Mouse (Mus musculus) liver, adult 2 months (tissue): ENCODE data around the gene Tceal7. TPM values are rescaled to one million over a fixed set of nuclear protein-coding genes. Genes with fewer than 3 reads are reported as not detected.

Source experiments
- DNase-seq: peaks from one replicate; pipeline ENCODE4 v3.0.0-alpha.2; 2011; ENCODE audit warnings: low read depth, low spot score; ENCODE audit errors: extremely low read depth
- H3K27ac ChIP-seq: fragments of 200-500 bp; replicated peaks from 2 replicates; pipeline ENCODE4 v1.5.1; 2012; ENCODE audit warnings: low read depth, mild to moderate bottlenecking, control low read depth, inconsistent platforms, low read length; ENCODE audit not compliant: insufficient read depth
- H3K27me3 ChIP-seq: fragments of 200-500 bp; 2 replicates; pipeline ENCODE4 v1.6.1; 2012; ENCODE audit warnings: mild to moderate bottlenecking, moderate library complexity, low read length, inconsistent platforms; ENCODE audit not compliant: control insufficient read depth, insufficient read depth
- H3K36me3 ChIP-seq: fragments of 200-500 bp; 2 replicates; pipeline ENCODE4 v1.6.1; 2012; ENCODE audit warnings: low read length, inconsistent platforms; ENCODE audit not compliant: control insufficient read depth, insufficient read depth
- H3K4me1 ChIP-seq: fragments of 200-500 bp; 2 replicates; pipeline ENCODE4 v1.6.1; 2011; ENCODE audit warnings: low read length; ENCODE audit not compliant: control insufficient read depth, insufficient read depth
- H3K4me3 ChIP-seq: fragments of 200-500 bp; 2 replicates; pipeline ENCODE4 v1.5.1; 2011; ENCODE audit warnings: low read depth, mild to moderate bottlenecking, control low read depth, low read length, moderate library complexity; ENCODE audit not compliant: insufficient read depth
- H3K79me2 ChIP-seq: fragments of 200-500 bp; 2 replicates; pipeline ENCODE4 v1.6.1; 2012; ENCODE audit warnings: inconsistent platforms, mild to moderate bottlenecking, low read length, moderate library complexity; ENCODE audit not compliant: control insufficient read depth, insufficient read depth
- H3K9ac ChIP-seq: fragments of 200-500 bp; 2 replicates; pipeline ENCODE4 v1.6.1; 2012; ENCODE audit warnings: low read depth, mild to moderate bottlenecking, control low read depth, inconsistent platforms, low read length
- CTCF ChIP-seq: fragments of 200-500 bp; IDR thresholded peaks from 2 replicates; pipeline ENCODE4 v1.5.1; 2011; ENCODE audit warnings: low read depth, low read length, control low read depth
- POLR2A ChIP-seq: fragments of 200-500 bp; IDR thresholded peaks from 2 replicates; pipeline ENCODE4 v1.6.1; 2011; ENCODE audit warnings: low read length, control low read depth; ENCODE audit not compliant: insufficient read depth; ENCODE audit errors: extremely low read depth
- WGBS: fragments of 180-500 bp; shearing (Covaris S2); methylation state at CpG from one replicate; pipeline ENCODE4 v1.1.7; 2018; 5-methylcytosine and 5-hydroxymethylcytosine counted together
- polyA plus RNA-seq: library from polyadenylated mRNA; depleted of rRNA; stranded (reverse); fragments of >200 nt; gene quantifications from 2 replicates; pipeline ENCODE4 v1.2.3, GENCODE M21; 2012
- total RNA-seq: library from RNA; depleted of rRNA; stranded (reverse); fragments of >200 nt; gene quantifications from 2 replicates; pipeline ENCODE4 v1.2.3, GENCODE M21; 2014

The Tceal7 gene
- total and polyA plus RNA-seq, 2 experiments: not detected

- TF ChIP-seq CTCF (no peak), POLR2A (no peak)
- Histone ChIP-seq H3K36me3 (no peaks in the 10 kb centered on the region), H3K27me3 (no peaks in the 10 kb centered on the region), H3K27ac (no peak overlapping the region), H3K9ac (no peak overlapping the region), H3K79me2 (no peaks in the 10 kb centered on the region), H3K4me3 (no peak overlapping the region), H3K4me1 (no peaks in the 10 kb centered on the region)
- 58% methylated on average over 10 of the region's 11 CpGs for WGBS
- DNase-seq: no peak
Observed at GRCm38 (mm10) chrX:136180897-136181553, 33.6 kb upstream of the Tceal7 start.

GRCm38 (mm10) chrX:136183107-136183506 lies 31.5 kb upstream of the Tceal7 start:
- DNase-seq: peak; percentile 68

GRCm38 (mm10) chrX:136195193-136195944 lies 19.2 kb upstream of the Tceal7 start:
- TF ChIP-seq CTCF (no peak), POLR2A (no peak)
- Histone ChIP-seq H3K27ac (no peak overlapping the region), H3K27me3 (no peaks in the 10 kb centered on the region), H3K4me3 (no peak overlapping the region), H3K79me2 (no peaks in the 10 kb centered on the region), H3K4me1 (no peaks in the 10 kb centered on the region), H3K9ac (no peak overlapping the region), H3K36me3 (no peaks in the 10 kb centered on the region)
- DNase-seq: no peak
- 85% methylated on average over 16 of the region's 16 CpGs for WGBS

More at GRCm38 (mm10) chrX:136183107-136183506, 31.5 kb upstream of the Tceal7 start:
- no peak overlapping the region for H3K27ac ChIP-seq
- H3K79me2 ChIP-seq: no peaks in the 10 kb centered on the region
- no peak overlapping the region for H3K9ac ChIP-seq
- 22% methylated on average over 1 of the region's 1 CpGs for WGBS
- no peaks in the 10 kb centered on the region for H3K27me3 ChIP-seq
- TF ChIP-seq CTCF: no peak
- TF ChIP-seq POLR2A: no peak
- no peak overlapping the region for H3K4me3 ChIP-seq
- no peaks in the 10 kb centered on the region for H3K36me3 ChIP-seq
- H3K4me1 ChIP-seq: no peaks in the 10 kb centered on the region

GRCm38 (mm10) chrX:136196873-136197272 lies 17.7 kb upstream of the Tceal7 start:
- Histone ChIP-seq H3K36me3 (no peaks in the 10 kb centered on the region), H3K4me3 (no peak overlapping the region), H3K27ac (no peak overlapping the region), H3K4me1 (no peaks in the 10 kb centered on the region), H3K27me3 (no peaks in the 10 kb centered on the region), H3K9ac (no peak overlapping the region), H3K79me2 (no peaks in the 10 kb centered on the region)
- WGBS: 89% methylated on average over 1 of the region's 1 CpGs
- TF ChIP-seq CTCF (peak; percentile 24; the same call in 1 of the 2 replicates), POLR2A (no peak)
- peak; percentile 4 for DNase-seq

- no peaks in the 10 kb centered on the region for H3K27me3 ChIP-seq
- no peaks in the 10 kb centered on the region for H3K79me2 ChIP-seq
- H3K9ac ChIP-seq: no peak overlapping the region
- H3K4me1 ChIP-seq: peaks cover 4% of the 10 kb centered on the region; the same call in 1 of the 2 replicates
- no peak overlapping the region for H3K27ac ChIP-seq
- DNase-seq: no peak
- TF ChIP-seq CTCF (no peak), POLR2A (no peak)
- H3K36me3 ChIP-seq: no peaks in the 10 kb centered on the region
- H3K4me3 ChIP-seq: no peak overlapping the region
- WGBS: 7% methylated on average over 7 of the region's 7 CpGs
Observed at GRCm38 (mm10) chrX:136203257-136203656, 11.3 kb upstream of the Tceal7 start.
